Mouse (Mus musculus): ENCODE measurements around the gene Casc4. TPM values are rescaled to one million over a fixed set of nuclear protein-coding genes. Genes with fewer than 3 reads are reported as not detected.
A peak's percentile ranks its signal among the peaks of the same experiment; 100 is the strongest.

The Casc4 gene
- polyA plus RNA-seq (2016; fragmentation: Nextera tagmentation; extraction: Ambion mirVana) = 15.4 and 16.0 TPM in 2 replicates

DNA sequence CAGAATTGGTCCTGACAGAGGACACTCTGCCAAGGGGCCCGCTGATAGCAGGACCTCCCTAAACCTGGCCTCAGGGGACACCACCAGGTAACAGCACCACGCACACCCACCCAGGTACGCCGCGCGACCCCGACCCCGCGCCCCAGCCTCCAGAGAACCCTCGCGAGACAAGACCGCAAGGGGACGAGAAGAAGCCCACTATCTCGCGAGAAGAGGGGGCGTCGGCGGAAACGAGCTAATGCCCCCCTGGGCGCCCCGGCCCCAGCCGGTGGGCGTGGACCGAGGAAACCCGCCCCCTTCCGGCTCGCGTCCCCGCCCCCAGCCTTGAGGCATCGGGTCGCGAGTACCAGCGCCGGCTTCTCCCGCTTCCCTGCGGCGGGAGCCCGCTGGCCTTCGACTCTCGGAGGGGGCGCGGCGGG lies at the start of gene Casc4:
TSS of gene Casc4 (plus strand) at position 339 of the 419 bp plus-strand sequence.
- Histone ChIP-seq H3K4me3 (peak within 1 kb of the TSS; percentile 72), H3K27me3 (ENCODE audit: insufficient read depth, poor library complexity, severe bottlenecking) (peaks cover 44% of the 10 kb centered on the region), H3K36me3 (peaks cover 14% of the 10 kb centered on the region; the same call in 1 of the 2 replicates), H3K4me1 (replicated peaks) (peaks cover 23% of the 10 kb centered on the region), H3K27ac (peak within 1 kb of the TSS; percentile 87), H3K9me3 (no peaks in the 10 kb centered on the region)
- DNase-seq (ENCODE audit: low spot score) = peak; percentile 97
- WGBS = under 1% methylated on average over 34 of the region's 43 CpGs

GRCm38 (mm10) chr2:121821787-121822186 lies 45.0 kb upstream of the Casc4 start:
- H3K27ac ChIP-seq = no peak overlapping the region
- no peaks in the 10 kb centered on the region for H3K4me1 ChIP-seq (replicated peaks)
- DNase-seq (ENCODE audit: low spot score) = no peak
- 93% methylated on average over 7 of the region's 7 CpGs for WGBS
- H3K9me3 ChIP-seq = no peaks in the 10 kb centered on the region
- no peaks in the 10 kb centered on the region for H3K27me3 ChIP-seq (ENCODE audit: insufficient read depth, poor library complexity, severe bottlenecking)
- H3K4me3 ChIP-seq = no peak overlapping the region
- H3K36me3 ChIP-seq = no peaks in the 10 kb centered on the region

DNA sequence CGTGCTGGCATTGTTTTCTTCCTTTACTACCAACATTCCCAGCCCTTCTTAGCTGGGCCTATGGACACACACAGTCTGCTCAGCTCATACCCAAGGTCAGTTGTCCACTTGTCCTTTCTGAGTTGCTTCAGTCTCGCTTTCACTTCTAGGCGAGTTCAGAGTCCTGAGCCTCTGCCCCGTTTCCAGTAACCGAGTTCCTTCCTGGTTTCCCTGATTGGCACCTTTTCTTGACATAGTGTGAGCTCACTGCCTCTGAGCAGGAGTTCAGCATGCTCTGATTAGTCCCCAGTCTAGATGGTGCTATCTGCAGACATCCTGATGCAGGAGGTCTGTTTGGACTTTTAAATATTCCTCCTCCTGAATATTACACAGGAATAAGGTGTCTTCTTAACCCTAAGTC lies 42.1 kb upstream of the Casc4 start:
- Histone ChIP-seq H3K36me3 (no peaks in the 10 kb centered on the region), H3K27ac (no peak overlapping the region), H3K4me3 (no peak overlapping the region), H3K27me3 (ENCODE audit: insufficient read depth, poor library complexity, severe bottlenecking) (no peaks in the 10 kb centered on the region), H3K9me3 (no peaks in the 10 kb centered on the region), H3K4me1 (replicated peaks) (no peaks in the 10 kb centered on the region)
- DNase-seq (ENCODE audit: low spot score) = no peak
- 77% methylated on average over 5 of the region's 5 CpGs for WGBS

DNA sequence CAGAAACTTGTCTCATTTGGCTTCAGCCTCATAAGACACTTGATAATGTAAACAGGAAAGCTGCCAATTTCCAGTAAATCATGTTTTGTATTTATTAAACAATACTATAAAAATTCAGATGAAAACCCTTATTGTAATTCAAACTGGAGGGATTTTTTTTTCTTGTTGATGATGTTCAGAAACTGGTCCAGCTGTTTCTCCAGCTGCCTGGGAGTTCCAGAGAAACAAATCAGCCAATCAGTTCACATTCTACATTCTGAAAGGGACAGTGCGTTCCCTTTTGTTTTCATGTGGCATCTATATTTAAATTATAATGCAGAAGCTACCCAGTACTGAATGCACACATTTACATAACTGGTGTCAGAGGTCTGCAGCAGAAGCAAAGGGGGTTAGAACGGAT lies 40.6 kb upstream of the Casc4 start:
- WGBS = 41% methylated on average over 2 of the region's 2 CpGs
- no peak for DNase-seq (ENCODE audit: low spot score)
- no peaks in the 10 kb centered on the region for H3K27me3 ChIP-seq (ENCODE audit: insufficient read depth, poor library complexity, severe bottlenecking)
- H3K27ac ChIP-seq = no peak overlapping the region
- no peaks in the 10 kb centered on the region for H3K4me1 ChIP-seq (replicated peaks)
- no peaks in the 10 kb centered on the region for H3K36me3 ChIP-seq
- no peaks in the 10 kb centered on the region for H3K9me3 ChIP-seq
- H3K4me3 ChIP-seq = no peak overlapping the region

DNA sequence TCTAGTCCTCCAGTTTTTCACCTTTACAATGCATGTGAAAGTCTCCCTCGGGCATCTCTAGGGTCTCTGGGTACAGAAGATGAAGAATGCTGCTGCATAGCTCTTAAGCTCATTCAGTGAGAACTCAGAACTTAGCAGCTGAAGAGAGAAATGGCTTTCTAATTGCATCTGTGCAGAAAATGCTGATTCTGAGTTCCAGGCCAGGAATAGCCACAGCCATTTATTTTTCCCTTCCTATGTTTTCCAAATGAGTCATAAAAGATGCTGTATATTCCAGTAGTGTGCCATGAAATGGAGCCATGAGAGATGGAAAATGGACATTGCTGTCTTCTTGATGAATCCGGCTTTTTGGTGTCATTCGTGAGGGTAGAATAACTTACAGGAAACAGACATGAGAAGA lies 38.4 kb upstream of the Casc4 start:
- H3K4me1 ChIP-seq (replicated peaks) = no peaks in the 10 kb centered on the region
- H3K4me3 ChIP-seq = no peak overlapping the region
- 89% methylated on average over 3 of the region's 3 CpGs for WGBS
- H3K9me3 ChIP-seq = no peaks in the 10 kb centered on the region
- H3K36me3 ChIP-seq = no peaks in the 10 kb centered on the region
- no peak overlapping the region for H3K27ac ChIP-seq
- no peak for DNase-seq (ENCODE audit: low spot score)
- H3K27me3 ChIP-seq (ENCODE audit: insufficient read depth, poor library complexity, severe bottlenecking) = no peaks in the 10 kb centered on the region

- peak overlapping the region; percentile 23; the same call in 1 of the 2 replicates for H3K27ac ChIP-seq
- H3K4me1 ChIP-seq (replicated peaks) = no peaks in the 10 kb centered on the region; the same call in 1 of the 2 replicates
- WGBS = 9% methylated on average over 5 of the region's 5 CpGs
- no peaks in the 10 kb centered on the region for H3K9me3 ChIP-seq
- H3K27me3 ChIP-seq (ENCODE audit: insufficient read depth, poor library complexity, severe bottlenecking) = no peaks in the 10 kb centered on the region
- H3K4me3 ChIP-seq = no peak overlapping the region
- DNase-seq (ENCODE audit: low spot score) = peak; percentile 59
- no peaks in the 10 kb centered on the region for H3K36me3 ChIP-seq
Observed at GRCm38 (mm10) chr2:121832484-121832894, 34.3 kb upstream of the Casc4 start.

- DNase-seq (ENCODE audit: low spot score) = peak; percentile 4
- H3K27ac ChIP-seq = no peak overlapping the region
- H3K4me3 ChIP-seq = no peak overlapping the region
- no peaks in the 10 kb centered on the region for H3K27me3 ChIP-seq (ENCODE audit: insufficient read depth, poor library complexity, severe bottlenecking)
- no peaks in the 10 kb centered on the region for H3K36me3 ChIP-seq
- no peaks in the 10 kb centered on the region; the same call in 1 of the 2 replicates for H3K4me1 ChIP-seq (replicated peaks)
- 43% methylated on average over 3 of the region's 3 CpGs for WGBS
- H3K9me3 ChIP-seq = no peaks in the 10 kb centered on the region
Observed at GRCm38 (mm10) chr2:121834926-121835325, 31.8 kb upstream of the Casc4 start.

- no peaks in the 10 kb centered on the region for H3K27me3 ChIP-seq (ENCODE audit: insufficient read depth, poor library complexity, severe bottlenecking)
- no peak for DNase-seq (ENCODE audit: low spot score)
- H3K27ac ChIP-seq = no peak overlapping the region
- WGBS = 92% methylated on average over 3 of the region's 3 CpGs
- no peaks in the 10 kb centered on the region for H3K36me3 ChIP-seq
- H3K4me3 ChIP-seq = no peak overlapping the region
- no peaks in the 10 kb centered on the region for H3K4me1 ChIP-seq (replicated peaks)
- H3K9me3 ChIP-seq = no peaks in the 10 kb centered on the region
Observed at GRCm38 (mm10) chr2:121841453-121841852, 25.3 kb upstream of the Casc4 start.

- Histone ChIP-seq H3K27me3 (ENCODE audit: insufficient read depth, poor library complexity, severe bottlenecking) (no peaks in the 10 kb centered on the region), H3K9me3 (no peaks in the 10 kb centered on the region), H3K4me3 (no peak overlapping the region), H3K36me3 (no peaks in the 10 kb centered on the region), H3K4me1 (replicated peaks) (no peaks in the 10 kb centered on the region), H3K27ac (no peak overlapping the region)
- 81% methylated on average over 3 of the region's 3 CpGs for WGBS
- DNase-seq (ENCODE audit: low spot score) = no peak
Observed at GRCm38 (mm10) chr2:121842249-121842648, 24.5 kb upstream of the Casc4 start.

DNA sequence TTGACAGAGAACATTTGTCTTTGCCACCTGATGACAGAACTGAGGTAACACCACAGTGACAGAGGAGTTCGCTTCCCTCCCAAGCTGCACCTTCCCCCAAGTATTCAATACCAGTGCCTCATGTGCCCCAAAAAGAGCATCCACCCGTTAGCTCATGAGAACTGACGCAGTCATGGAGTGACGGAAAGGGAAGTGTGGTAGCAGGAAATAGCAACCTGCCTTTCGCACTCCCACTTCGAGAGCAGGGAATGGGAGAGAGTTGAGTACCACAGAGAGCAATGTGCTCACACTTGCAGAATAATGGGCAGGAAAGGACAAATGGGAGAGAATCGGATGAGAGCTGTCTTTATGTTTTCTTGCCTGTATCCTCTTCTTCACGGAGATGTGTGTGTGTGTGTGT lies 20.7 kb upstream of the Casc4 start:
- no peak overlapping the region for H3K27ac ChIP-seq
- H3K9me3 ChIP-seq = no peaks in the 10 kb centered on the region
- no peak overlapping the region for H3K4me3 ChIP-seq
- no peak for DNase-seq (ENCODE audit: low spot score)
- no peaks in the 10 kb centered on the region for H3K27me3 ChIP-seq (ENCODE audit: insufficient read depth, poor library complexity, severe bottlenecking)
- no peaks in the 10 kb centered on the region for H3K4me1 ChIP-seq (replicated peaks)
- WGBS = 74% methylated on average over 8 of the region's 8 CpGs
- H3K36me3 ChIP-seq = no peaks in the 10 kb centered on the region

DNA sequence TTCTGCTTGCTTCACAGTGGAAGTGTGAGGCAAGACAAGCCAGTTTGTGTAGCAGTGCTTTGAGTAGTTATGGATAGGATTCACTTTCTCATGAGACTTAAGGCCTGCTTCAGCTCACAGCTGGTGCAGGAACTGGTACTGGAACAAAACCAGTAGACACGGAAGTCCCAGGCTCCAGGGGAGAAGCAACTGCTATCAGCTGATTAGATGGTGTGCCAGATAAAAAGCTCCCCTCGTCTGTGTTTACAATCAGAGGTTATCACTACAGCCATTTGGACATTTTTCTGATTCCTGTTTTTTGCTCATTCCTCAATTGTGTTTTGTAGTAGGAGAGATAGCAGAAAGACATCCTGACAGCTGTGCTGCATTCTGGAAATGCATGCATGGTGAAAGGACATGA lies 14.7 kb upstream of the Casc4 start:
- Histone ChIP-seq H3K4me1 (replicated peaks) (no peaks in the 10 kb centered on the region), H3K36me3 (no peaks in the 10 kb centered on the region), H3K4me3 (no peak overlapping the region), H3K27ac (no peak overlapping the region), H3K9me3 (no peaks in the 10 kb centered on the region), H3K27me3 (ENCODE audit: insufficient read depth, poor library complexity, severe bottlenecking) (no peaks in the 10 kb centered on the region)
- WGBS = 81% methylated on average over 2 of the region's 2 CpGs
- no peak for DNase-seq (ENCODE audit: low spot score)

GRCm38 (mm10) chr2:121853974-121854373 lies 12.8 kb upstream of the Casc4 start:
- Histone ChIP-seq H3K36me3 (no peaks in the 10 kb centered on the region), H3K4me1 (replicated peaks) (no peaks in the 10 kb centered on the region), H3K9me3 (no peaks in the 10 kb centered on the region), H3K27me3 (ENCODE audit: insufficient read depth, poor library complexity, severe bottlenecking) (peaks cover 8% of the 10 kb centered on the region), H3K27ac (no peak overlapping the region), H3K4me3 (no peak overlapping the region)
- DNase-seq (ENCODE audit: low spot score) = no peak
- WGBS = 85% methylated on average over 3 of the region's 3 CpGs

- no peak for DNase-seq (ENCODE audit: low spot score)
- no peaks in the 10 kb centered on the region for H3K4me1 ChIP-seq (replicated peaks)
- H3K9me3 ChIP-seq = no peaks in the 10 kb centered on the region
- peaks cover 50% of the 10 kb centered on the region for H3K27me3 ChIP-seq (ENCODE audit: insufficient read depth, poor library complexity, severe bottlenecking)
- no peak overlapping the region for H3K27ac ChIP-seq
- 88% methylated on average over 5 of the region's 5 CpGs for WGBS
- no peak overlapping the region for H3K4me3 ChIP-seq
- H3K36me3 ChIP-seq = no peaks in the 10 kb centered on the region
Observed at GRCm38 (mm10) chr2:121859380-121859980, 7.3 kb upstream of the Casc4 start.

Measured in hindbrain, embryonic 10.5 days (tissue).